Mouse (Mus musculus): Measurements from ENCODE around the gene Fut1. TPM values are rescaled to one million over a fixed set of nuclear protein-coding genes. Genes with fewer than 3 reads are reported as not detected.
A peak's percentile ranks its signal among the peaks of the same experiment; 100 is the strongest.

Fut1 gene
- not detected in 2 replicates for polyA plus RNA-seq (2011; ENCODE audit: insufficient read depth, insufficient read length, low replicate concordance, missing spikeins)

DNA sequence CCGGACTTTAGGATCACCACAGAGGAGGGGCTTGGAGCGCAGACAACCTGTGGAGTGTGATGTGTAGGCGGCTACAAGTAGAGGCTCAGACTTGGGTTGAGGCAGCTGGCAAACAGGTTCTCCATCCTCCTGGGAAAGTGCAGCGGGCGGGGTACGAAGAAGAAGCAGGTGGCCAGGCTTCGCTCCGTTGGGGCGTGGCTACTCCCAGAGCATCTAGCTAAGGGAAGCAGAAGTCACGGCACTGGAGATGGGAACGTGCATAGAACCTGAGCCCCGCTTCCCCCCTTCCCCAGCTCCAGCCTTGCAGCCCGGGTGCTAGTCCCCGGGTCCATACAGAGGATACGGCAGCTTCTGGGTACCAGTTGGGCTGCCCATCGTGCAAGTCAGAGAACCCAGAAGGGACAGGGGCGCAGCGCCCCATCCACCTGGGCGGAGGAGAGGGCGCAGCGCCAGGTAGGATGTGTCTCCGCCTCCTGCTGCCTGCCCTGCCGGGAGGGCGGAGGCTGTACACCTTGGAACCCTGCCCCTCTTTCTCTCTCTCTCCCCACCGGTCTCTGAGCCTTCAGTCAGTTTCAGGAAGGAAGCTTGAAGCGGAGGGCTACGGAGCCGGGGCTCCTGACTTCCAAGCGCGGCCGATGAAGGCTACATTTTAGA, at the start of gene Fut1:
Gene Fut1 (plus strand): TSS at position 248 of the 654 bp plus-strand sequence.
- 23% methylated on average over 31 of the region's 31 CpGs for WGBS
- no peak within 1 kb of the TSS for H3K4me3 ChIP-seq (replicated peaks; ENCODE audit: control insufficient read depth, low read depth, low read length)
- H3K4me1 ChIP-seq (ENCODE audit: control insufficient read depth, insufficient read depth, low read length): no peaks in the 10 kb centered on the region
- no peak within 1 kb of the TSS for H3K27ac ChIP-seq (ENCODE audit: control insufficient read depth, insufficient read depth, low read depth, low read length, poor library complexity)
- TF ChIP-seq POLR2A (IDR thresholded peaks at IDR 0.05; ENCODE audit: borderline replicate concordance, control insufficient read depth, low read depth, low read length): no peak
- TF ChIP-seq CTCF (IDR thresholded peaks at IDR 0.05; ENCODE audit: control insufficient read depth, insufficient read depth, low read length): no peak

DNA sequence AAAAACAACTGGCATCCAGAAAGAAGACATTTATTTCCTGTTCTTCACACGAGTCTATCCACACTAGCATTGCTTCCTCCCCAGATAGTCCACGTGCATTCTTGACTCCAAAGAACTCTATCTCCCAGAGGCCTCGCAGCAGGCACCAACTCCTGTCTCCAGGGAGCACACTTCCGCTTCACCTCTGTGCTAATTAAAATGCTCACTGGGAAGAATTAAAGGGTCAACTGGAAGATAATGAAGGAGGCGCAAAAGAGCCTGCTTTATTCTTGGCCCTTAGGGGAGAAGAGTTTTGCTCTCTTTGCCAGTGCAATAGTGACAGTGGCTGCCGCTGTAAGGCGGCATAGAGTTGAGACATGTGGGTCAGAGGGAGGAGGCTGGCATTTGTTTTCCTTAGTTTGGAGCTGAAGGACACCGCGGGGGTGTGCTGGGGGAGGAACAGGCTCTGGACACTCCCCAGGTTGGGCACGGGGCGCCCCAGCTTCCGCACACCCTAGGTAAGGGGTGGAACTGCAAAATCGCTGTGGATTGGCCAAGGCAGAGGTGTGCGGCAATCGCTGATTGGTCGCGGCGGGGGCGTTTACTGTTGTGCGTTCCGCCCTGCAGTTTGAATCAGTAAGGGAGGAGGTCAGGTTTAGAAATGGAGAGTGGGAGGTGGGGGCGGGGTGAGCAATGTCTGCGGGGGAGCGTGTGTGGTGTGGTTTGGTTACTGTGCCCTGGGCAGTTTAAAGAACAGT, 49.1 kb upstream of the Fut1 start:
- Histone ChIP-seq H3K4me3 (replicated peaks; ENCODE audit: control insufficient read depth, low read depth, low read length) (peak overlapping the region; percentile 71), H3K27ac (ENCODE audit: control insufficient read depth, insufficient read depth, low read depth, low read length, poor library complexity) (peak overlapping the region; percentile 73), H3K4me1 (ENCODE audit: control insufficient read depth, insufficient read depth, low read length) (peaks cover 3% of the 10 kb centered on the region; the same call in 1 of the 2 replicates)
- 1% methylated on average over 24 of the region's 24 CpGs for WGBS
- TF ChIP-seq CTCF (IDR thresholded peaks at IDR 0.05; ENCODE audit: control insufficient read depth, insufficient read depth, low read length) (no peak), POLR2A (IDR thresholded peaks at IDR 0.05; ENCODE audit: borderline replicate concordance, control insufficient read depth, low read depth, low read length) (peak; percentile 45; the same call in 1 of the 2 replicates)

DNA sequence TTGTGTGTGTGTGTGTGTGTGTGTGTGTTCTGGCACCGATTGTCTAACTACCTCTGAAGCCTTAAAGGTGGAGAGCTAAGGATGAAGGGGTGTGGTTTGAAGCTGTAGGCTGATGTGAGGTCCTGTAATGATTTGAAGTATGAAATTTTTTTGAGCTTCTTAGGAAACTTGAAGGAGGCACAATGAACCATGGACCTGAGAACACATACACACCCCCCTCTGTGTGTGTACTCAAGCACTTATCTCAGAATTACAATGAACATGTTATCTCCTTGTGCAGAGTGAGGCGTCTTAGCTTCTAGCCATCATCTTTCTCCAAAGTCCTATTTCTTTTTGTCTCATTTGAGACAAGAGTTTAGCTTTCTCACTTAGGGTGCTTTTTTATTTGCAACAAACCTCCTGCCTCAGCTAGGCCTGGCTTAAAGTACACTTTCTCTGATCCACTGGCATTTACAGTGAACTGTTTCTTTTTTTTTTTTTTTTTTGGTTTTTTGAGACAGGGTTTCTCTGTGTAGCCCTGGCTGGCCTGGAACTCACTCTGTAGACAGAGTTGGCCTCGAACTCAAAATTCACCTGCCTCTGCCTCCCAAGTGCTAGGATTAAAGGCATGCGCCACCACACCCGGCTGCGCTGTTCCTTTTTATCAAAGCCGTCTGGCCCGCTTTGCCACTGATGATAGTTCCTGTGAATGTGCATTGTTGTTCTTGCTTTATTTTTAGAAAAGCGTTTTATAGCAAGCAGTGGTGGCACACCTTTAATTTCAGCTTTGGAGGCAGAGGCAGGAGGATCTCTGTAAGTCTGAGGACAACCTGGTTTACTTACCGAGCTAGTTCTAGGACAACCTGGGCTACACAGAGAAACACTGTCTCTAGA, 48.3 kb upstream of the Fut1 start:
- TF ChIP-seq POLR2A (IDR thresholded peaks at IDR 0.05; ENCODE audit: borderline replicate concordance, control insufficient read depth, low read depth, low read length): no peak
- no peak for TF ChIP-seq CTCF (IDR thresholded peaks at IDR 0.05; ENCODE audit: control insufficient read depth, insufficient read depth, low read length)
- Histone ChIP-seq H3K4me3 (replicated peaks; ENCODE audit: control insufficient read depth, low read depth, low read length) (no peak overlapping the region), H3K27ac (ENCODE audit: control insufficient read depth, insufficient read depth, low read depth, low read length, poor library complexity) (peak overlapping the region; percentile 73; the same call in 1 of the 2 replicates), H3K4me1 (ENCODE audit: control insufficient read depth, insufficient read depth, low read length) (peaks cover 5% of the 10 kb centered on the region; the same call in 1 of the 2 replicates)
- 51% methylated on average over 10 of the region's 10 CpGs for WGBS

DNA sequence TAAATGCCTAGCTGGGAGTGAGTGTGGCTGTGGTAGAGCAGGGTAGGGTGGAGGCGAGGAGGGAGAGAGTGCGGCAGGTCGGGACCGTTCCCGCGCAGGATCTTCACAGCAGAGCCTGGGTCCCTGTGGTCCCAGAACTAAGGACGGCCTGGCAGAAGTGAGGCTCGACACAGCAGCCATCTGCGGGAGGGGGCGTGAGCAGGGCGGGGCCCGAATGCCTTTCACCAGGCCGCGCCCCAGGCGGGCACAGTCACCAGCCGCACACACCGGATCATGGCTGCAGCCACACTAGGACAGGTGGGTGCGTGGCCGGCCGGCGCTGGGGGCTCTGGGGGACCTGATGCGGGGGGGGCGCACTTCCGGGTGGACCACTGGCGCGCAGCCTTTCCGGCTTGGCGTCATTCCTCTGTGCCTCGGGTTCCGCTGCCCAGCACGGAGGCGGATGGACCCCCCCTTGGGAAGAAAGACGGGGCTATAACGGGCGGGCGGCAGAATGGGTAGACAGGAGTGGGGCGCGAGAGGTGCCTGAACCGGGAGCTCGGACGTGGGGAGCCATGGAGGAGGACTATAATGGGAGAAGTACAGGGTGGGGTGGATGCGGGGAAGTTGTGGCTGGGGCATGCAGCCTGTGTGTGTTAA, 46.9 kb upstream of the Fut1 start, which contains the start of gene Bcat2:
Gene Bcat2 (plus strand): TSS at position 51 of the 639 bp plus-strand sequence.
- TF ChIP-seq POLR2A (IDR thresholded peaks at IDR 0.05; ENCODE audit: borderline replicate concordance, control insufficient read depth, low read depth, low read length) (peak; percentile 75), CTCF (IDR thresholded peaks at IDR 0.05; ENCODE audit: control insufficient read depth, insufficient read depth, low read length) (no peak)
- H3K4me1 ChIP-seq (ENCODE audit: control insufficient read depth, insufficient read depth, low read length): peaks cover 5% of the 10 kb centered on the region; the same call in 1 of the 2 replicates
- H3K27ac ChIP-seq (ENCODE audit: control insufficient read depth, insufficient read depth, low read depth, low read length, poor library complexity): peak within 1 kb of the TSS; percentile 58
- H3K4me3 ChIP-seq (replicated peaks; ENCODE audit: control insufficient read depth, low read depth, low read length): peak within 1 kb of the TSS; percentile 70
- 1% methylated on average over 42 of the region's 42 CpGs for WGBS

DNA sequence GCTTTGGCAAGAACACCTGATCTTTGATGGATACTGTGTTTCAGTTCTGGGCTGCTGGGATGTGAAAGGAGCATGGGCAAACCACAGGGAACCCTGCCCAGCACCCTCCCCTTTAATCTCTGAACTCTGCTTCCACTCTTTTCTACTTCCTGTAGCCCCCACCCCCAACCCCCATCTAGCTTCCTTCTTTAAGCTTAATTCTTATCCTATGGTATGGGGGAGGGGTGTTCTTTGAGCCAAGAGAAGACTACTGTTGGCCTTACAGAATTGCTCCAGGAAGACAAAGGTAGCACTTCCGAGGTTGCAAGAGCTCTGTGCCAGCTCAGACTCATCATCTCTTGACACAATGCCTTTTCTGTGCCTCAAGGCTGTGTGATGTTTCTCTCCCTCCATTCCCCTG, 45.1 kb upstream of the Fut1 start:
- TF ChIP-seq POLR2A (IDR thresholded peaks at IDR 0.05; ENCODE audit: borderline replicate concordance, control insufficient read depth, low read depth, low read length): no peak
- no peak for TF ChIP-seq CTCF (IDR thresholded peaks at IDR 0.05; ENCODE audit: control insufficient read depth, insufficient read depth, low read length)
- Histone ChIP-seq H3K4me3 (replicated peaks; ENCODE audit: control insufficient read depth, low read depth, low read length) (no peak overlapping the region), H3K27ac (ENCODE audit: control insufficient read depth, insufficient read depth, low read depth, low read length, poor library complexity) (no peak overlapping the region), H3K4me1 (ENCODE audit: control insufficient read depth, insufficient read depth, low read length) (peaks cover 5% of the 10 kb centered on the region; the same call in 1 of the 2 replicates)
- 7% methylated on average over 1 of the region's 1 CpGs for WGBS

DNA sequence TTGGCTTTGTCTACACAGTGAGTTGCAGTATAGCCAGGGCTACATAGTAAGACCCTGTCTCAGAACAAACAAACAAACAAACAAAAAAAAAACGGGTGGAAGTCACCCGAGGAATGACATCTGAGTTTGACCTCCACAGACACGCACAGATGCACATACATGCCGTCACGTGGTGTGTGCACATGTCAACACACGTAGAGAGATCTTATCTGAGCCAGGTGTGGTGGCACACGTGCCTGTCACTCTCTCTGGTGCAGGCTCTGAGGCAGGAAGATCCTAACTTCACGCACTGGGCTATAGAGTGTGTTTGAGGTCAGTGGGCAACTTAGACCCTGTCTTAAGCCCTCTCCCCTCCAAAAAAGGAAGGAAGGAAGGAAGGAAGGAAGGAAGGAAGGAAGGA, 43.1 kb upstream of the Fut1 start:
- Histone ChIP-seq H3K4me3 (replicated peaks; ENCODE audit: control insufficient read depth, low read depth, low read length) (no peak overlapping the region), H3K27ac (ENCODE audit: control insufficient read depth, insufficient read depth, low read depth, low read length, poor library complexity) (no peak overlapping the region), H3K4me1 (ENCODE audit: control insufficient read depth, insufficient read depth, low read length) (peaks cover 5% of the 10 kb centered on the region; the same call in 1 of the 2 replicates)
- TF ChIP-seq CTCF (IDR thresholded peaks at IDR 0.05; ENCODE audit: control insufficient read depth, insufficient read depth, low read length) (no peak), POLR2A (IDR thresholded peaks at IDR 0.05; ENCODE audit: borderline replicate concordance, control insufficient read depth, low read depth, low read length) (no peak)
- 75% methylated on average over 8 of the region's 8 CpGs for WGBS

Measured in bone marrow, adult 2 months (tissue).